Mouse (Mus musculus): Measurements from ENCODE around the gene Rnaset2a.
"Not testable (repeated sequence)": the region's sequence is repeated elsewhere in the genome, so short reads cannot be mapped to it uniquely, and the experiment has no call there.

GRCm38 (mm10) chr17:8146931-8147330 lies 966 bp downstream of the Rnaset2a start:
- TF ChIP-seq CTCF (IDR thresholded peaks at IDR 0.05; ENCODE audit: insufficient read depth, low read length); POLR2A (IDR thresholded peaks at IDR 0.05; ENCODE audit: borderline replicate concordance, extremely low read depth, low read depth, low read length): not testable (repeated sequence)
